Mouse (Mus musculus): ENCODE data around the gene Lrrc39.

- TF ChIP-seq CTCF (IDR thresholded peaks at IDR 0.05; ENCODE audit: control insufficient read depth, insufficient read depth, insufficient replicate concordance, low read depth, low read length) (no peak), POLR2A (IDR thresholded peaks at IDR 0.05; ENCODE audit: control insufficient read depth, low read depth, low read length) (no peak)
These were observed 68.7 kb downstream of the Lrrc39 start for GRCm38 (mm10) chr3:116631459-116631858.

All from testis, adult 2 months (tissue).